Mouse (Mus musculus) T-cell, adult 2 months (primary cell): ENCODE data around the gene Stat5b.
A peak's percentile ranks its signal among the peaks of the same experiment; 100 is the strongest.

ENCODE experiments used
- DNase-seq: peaks from one replicate; pipeline ENCODE4 v3.0.0; 2022; ENCODE audit warnings: low spot score

The Stat5b gene

GRCm38 (mm10) chr11:100865618-100866017 is 15.1 kb upstream of the Stat5b start:
- no peak for DNase-seq

GRCm38 (mm10) chr11:100863141-100863540 is 12.6 kb upstream of the Stat5b start:
- DNase-seq = no peak

GRCm38 (mm10) chr11:100861836-100862235 is 11.3 kb upstream of the Stat5b start:
- no peak for DNase-seq

- no peak for DNase-seq
These were observed 10.8 kb upstream of the Stat5b start for GRCm38 (mm10) chr11:100861335-100861734.

GRCm38 (mm10) chr11:100860198-100861048 is 9.9 kb upstream of the Stat5b start:
- peak; percentile 95 for DNase-seq

GRCm38 (mm10) chr11:100859579-100860075 is 9.1 kb upstream of the Stat5b start:
- DNase-seq = no peak

GRCm38 (mm10) chr11:100858935-100859578 is 8.5 kb upstream of the Stat5b start, which contains the start of gene Stat5a:
TSS of gene Stat5a (plus strand) at chr11:100859351.
- no peak for DNase-seq

- no peak for DNase-seq
These were observed 7.4 kb upstream of the Stat5b start for GRCm38 (mm10) chr11:100857960-100858359.

- no peak for DNase-seq
These were observed 4.7 kb upstream of the Stat5b start for GRCm38 (mm10) chr11:100855178-100855577.

- no peak for DNase-seq
These were observed 3.7 kb upstream of the Stat5b start for GRCm38 (mm10) chr11:100854268-100854667.

GRCm38 (mm10) chr11:100853018-100853417 is 2.5 kb upstream of the Stat5b start:
- peak; percentile 39 for DNase-seq

GRCm38 (mm10) chr11:100852088-100852487 is 1.6 kb upstream of the Stat5b start:
- DNase-seq = no peak

GRCm38 (mm10) chr11:100850778-100851528 is 429 bp upstream of the Stat5b start:
- DNase-seq = peak; percentile 44

- peak; percentile 32 for DNase-seq
These were observed 977 bp downstream of the Stat5b start for GRCm38 (mm10) chr11:100849456-100850037.

GRCm38 (mm10) chr11:100848789-100849379 is 1.6 kb downstream of the Stat5b start:
- DNase-seq = peak; percentile 31

- DNase-seq = peak; percentile 79
These were observed 2.4 kb downstream of the Stat5b start for GRCm38 (mm10) chr11:100848080-100848479.

- peak; percentile 26 for DNase-seq
These were observed 3.0 kb downstream of the Stat5b start for GRCm38 (mm10) chr11:100847572-100847971.

- DNase-seq = peak; percentile 91
These were observed 4.7 kb downstream of the Stat5b start for GRCm38 (mm10) chr11:100845793-100846192.

GRCm38 (mm10) chr11:100844121-100844520 is 6.4 kb downstream of the Stat5b start:
- no peak for DNase-seq

GRCm38 (mm10) chr11:100843070-100843669 is 7.4 kb downstream of the Stat5b start:
- DNase-seq = no peak

- DNase-seq = peak; percentile 55
These were observed 8.5 kb downstream of the Stat5b start for GRCm38 (mm10) chr11:100842025-100842424.
